Mouse (Mus musculus) G1E-ER4 (cell line): ENCODE results near the gene Klk15. TPM values are rescaled to one million over a fixed set of nuclear protein-coding genes. Genes with fewer than 3 reads are reported as not detected.
"Not testable (repeated sequence)": the region's sequence is repeated elsewhere in the genome, so short reads cannot be mapped to it uniquely, and the experiment has no call there.

ENCODE experiments used
- GATA1 ChIP-seq: IDR thresholded peaks from one replicate; pipeline ENCODE4 v1.8.0; 2012; ENCODE audit warnings: low read length, inconsistent platforms
- polyA plus RNA-seq: library from polyadenylated mRNA; stranded (reverse); fragments of >175 nt; gene quantifications from 2 replicates; pipeline ENCODE4 v1.2.3, GENCODE M21; 2012

Klk15 gene
- polyA plus RNA-seq, 1 experiment = not detected

DNA sequence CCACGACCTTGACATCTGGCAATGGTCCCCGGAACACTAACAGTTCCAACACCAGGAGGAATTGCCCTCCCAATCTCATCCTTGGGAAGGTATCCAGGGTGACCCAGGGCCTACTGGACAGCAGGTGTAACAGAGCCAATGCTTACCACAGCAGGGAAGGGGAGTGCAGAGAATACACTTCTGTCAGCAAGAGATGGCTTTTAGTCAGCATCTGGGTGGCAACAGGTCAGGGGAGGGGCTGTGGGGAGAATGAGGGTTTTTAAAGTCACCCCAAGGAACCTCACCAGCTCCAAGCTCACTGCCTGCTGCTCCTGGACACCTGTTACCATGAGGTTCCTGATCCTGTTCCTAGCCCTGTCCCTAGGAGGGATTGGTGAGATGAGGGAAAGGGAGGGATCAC, 16.8 kb downstream of the Klk15 start, which contains the start of gene Klk1b8:
Gene Klk1b8 (plus strand): TSS at position 301 of the 400 bp plus-strand sequence.
- TF ChIP-seq GATA1 = no peak

DNA sequence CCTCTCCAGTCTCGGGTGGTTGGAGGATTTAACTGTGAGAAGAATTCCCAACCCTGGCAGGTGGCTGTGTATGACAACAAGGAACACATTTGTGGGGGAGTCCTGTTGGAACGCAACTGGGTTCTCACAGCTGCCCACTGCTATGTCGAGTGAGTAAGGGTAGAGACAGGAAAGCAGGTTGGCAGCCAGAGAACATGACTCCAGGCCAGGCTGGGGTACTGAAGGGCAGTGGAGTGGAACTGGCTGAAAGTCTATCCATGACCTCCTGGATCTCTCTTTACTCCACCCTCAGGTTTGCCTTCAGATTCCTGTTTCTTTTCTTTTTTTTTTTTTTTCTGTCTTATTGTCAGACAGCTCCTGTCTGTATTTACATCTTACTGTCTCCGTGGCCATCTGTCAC, 19.2 kb downstream of the Klk15 start:
- TF ChIP-seq GATA1 = no peak

- TF ChIP-seq GATA1 = no peak
Measured at GRCm38 (mm10) chr7:43966451-43966850, 32.9 kb downstream of the Klk15 start, which contains the start of gene Klk1b1. Gene Klk1b1 (plus strand): TSS chr7:43966751.

DNA sequence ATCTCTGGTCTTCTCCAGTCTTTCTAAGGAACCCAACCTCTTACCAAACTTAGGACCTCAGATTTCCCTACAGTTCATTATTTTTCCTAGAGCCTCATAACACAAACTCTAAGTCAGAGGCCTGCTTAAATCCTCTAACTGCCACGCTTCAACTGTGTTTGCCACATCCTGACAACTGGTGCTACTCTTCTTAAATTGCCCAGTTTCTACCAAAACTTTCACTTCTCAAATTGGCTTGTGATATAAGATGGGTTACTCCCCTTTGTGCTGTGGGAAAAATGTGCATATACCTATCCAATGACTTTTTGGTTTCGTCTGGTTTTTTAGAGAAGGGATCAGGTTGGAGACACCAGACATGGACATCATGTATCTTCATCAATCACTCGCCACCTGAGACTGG, 33.5 kb downstream of the Klk15 start:
- no peak for TF ChIP-seq GATA1

- no peak for TF ChIP-seq GATA1
Measured at GRCm38 (mm10) chr7:43967612-43968011, 34.1 kb downstream of the Klk15 start.

DNA sequence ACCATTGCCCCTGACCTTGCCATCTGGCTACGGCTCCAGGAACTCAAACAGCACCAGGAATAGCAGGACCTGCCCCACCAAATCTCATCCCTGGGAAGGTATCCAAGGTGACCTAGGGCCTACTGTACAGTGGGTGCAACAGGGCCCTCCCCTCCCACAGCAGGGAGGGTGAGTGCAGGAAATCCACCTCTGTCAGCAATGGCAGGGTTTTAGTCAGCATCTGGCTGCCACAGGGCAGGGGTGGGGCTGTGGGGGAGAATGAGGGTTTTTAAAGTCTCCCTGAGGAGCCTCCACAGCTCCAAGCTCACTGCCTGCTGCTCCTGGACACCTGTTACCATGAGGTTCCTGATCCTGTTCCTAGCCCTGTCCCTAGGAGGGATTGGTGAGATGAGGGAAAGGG, 42.2 kb downstream of the Klk15 start, which contains the start of gene Klk1b9:
Gene Klk1b9 (plus strand): TSS at position 301 of the 400 bp plus-strand sequence.
- not testable (repeated sequence) for TF ChIP-seq GATA1

DNA sequence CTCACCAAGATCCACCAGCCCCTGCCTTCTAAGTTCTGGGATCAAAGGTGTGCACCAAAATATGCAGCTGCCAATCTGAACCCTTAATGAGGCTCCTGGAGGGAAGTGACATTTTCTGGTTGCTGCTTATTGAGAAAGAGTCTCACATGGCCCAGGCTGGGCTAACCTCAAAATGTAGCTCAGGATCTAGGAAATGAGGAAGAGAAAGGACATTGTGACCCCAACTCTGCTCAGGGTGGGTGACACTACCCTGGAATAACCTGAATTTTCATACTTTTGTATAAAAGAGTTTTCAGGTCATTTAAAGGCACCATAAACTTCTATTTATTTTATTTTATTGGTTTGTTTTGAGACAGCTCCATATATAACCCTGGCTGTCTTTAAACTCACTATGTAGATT, 52.1 kb downstream of the Klk15 start:
- no peak for TF ChIP-seq GATA1

Other genes starting within 250 kb of the Klk15 start
- gene Klk14, start 243.3 kb upstream of the Klk15 start, polyA plus RNA-seq = not detected in 2 replicates
- not detected in 2 replicates for gene Klk13, start 221.2 kb upstream of the Klk15 start, polyA plus RNA-seq
- gene Klk12, start 164.8 kb upstream of the Klk15 start, polyA plus RNA-seq = not detected in 2 replicates
- not detected in 2 replicates for gene Klk11, start 159.1 kb upstream of the Klk15 start, polyA plus RNA-seq
- not detected in 2 replicates for gene Klk10, start 152.7 kb upstream of the Klk15 start, polyA plus RNA-seq
- not detected in 2 replicates for gene Klk9, start 141.8 kb upstream of the Klk15 start, polyA plus RNA-seq
- not detected in 2 replicates for gene Klk8, start 136.2 kb upstream of the Klk15 start, polyA plus RNA-seq
- gene Klk7, start 122.4 kb upstream of the Klk15 start, polyA plus RNA-seq = not detected in 2 replicates
- not detected in 2 replicates for gene Klk6, start 109.2 kb upstream of the Klk15 start, polyA plus RNA-seq
- not detected in 2 replicates for gene Klk5, start 91.8 kb upstream of the Klk15 start, polyA plus RNA-seq
- not detected in 2 replicates for gene Klk4, start 52.6 kb upstream of the Klk15 start, polyA plus RNA-seq
- not detected in 2 replicates for gene Klk1b8, start 16.9 kb downstream of the Klk15 start, polyA plus RNA-seq
- not detected in 2 replicates for gene Klk1b1, start 33.0 kb downstream of the Klk15 start, polyA plus RNA-seq
- not detected in 2 replicates for gene Klk1b9, start 42.3 kb downstream of the Klk15 start, polyA plus RNA-seq
- gene Klk1b11, start 62.1 kb downstream of the Klk15 start, polyA plus RNA-seq = not detected in 2 replicates
- gene Klk1b26, start 78.4 kb downstream of the Klk15 start, polyA plus RNA-seq = not detected in 2 replicates
- not detected in 2 replicates for gene Klk1b27, start 118.5 kb downstream of the Klk15 start, polyA plus RNA-seq
- not detected in 2 replicates for gene Klk1b21, start 168.6 kb downstream of the Klk15 start, polyA plus RNA-seq
- gene Klk1b22, start 178.9 kb downstream of the Klk15 start, polyA plus RNA-seq = not detected in 2 replicates
- not detected in 2 replicates for gene Klk1b16, start 203.0 kb downstream of the Klk15 start, polyA plus RNA-seq